Mouse (Mus musculus) bone marrow macrophage, adult 2 months (primary cell): Measurements from ENCODE around the gene Tab1.

Experiments
- CTCF ChIP-seq: IDR thresholded peaks from 2 replicates; pipeline ENCODE4 v1.5.1; 2012; ENCODE audit warnings: low read depth, mild to moderate bottlenecking, low read length, moderate library complexity
- POLR2A ChIP-seq: IDR thresholded peaks from 2 replicates; pipeline ENCODE4 v1.6.1; 2012; ENCODE audit warnings: mild to moderate bottlenecking, low read depth, low read length, borderline replicate concordance

DNA sequence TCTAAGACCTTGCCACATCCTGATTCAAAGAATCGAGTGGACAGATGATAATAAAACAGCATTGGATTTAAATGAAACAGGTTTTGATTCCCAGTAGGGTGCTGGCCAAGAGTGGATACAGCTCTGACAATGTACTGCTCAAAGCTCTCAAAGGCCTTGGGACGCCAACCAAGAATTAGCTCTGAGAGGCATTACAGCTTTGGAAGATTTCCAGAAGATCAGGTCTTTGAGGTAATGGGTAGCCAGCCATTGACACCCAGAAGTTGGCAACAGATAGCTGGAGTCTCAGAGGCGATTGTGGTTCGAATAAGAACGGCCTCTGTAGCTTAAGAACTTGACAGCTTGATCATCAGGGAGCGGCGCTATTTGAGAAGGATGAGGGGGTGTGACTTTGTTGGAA, 48.6 kb downstream of the Tab1 start:
- TF ChIP-seq CTCF, result no peak
- TF ChIP-seq POLR2A, result no peak
